In the genomic region with DNA sequence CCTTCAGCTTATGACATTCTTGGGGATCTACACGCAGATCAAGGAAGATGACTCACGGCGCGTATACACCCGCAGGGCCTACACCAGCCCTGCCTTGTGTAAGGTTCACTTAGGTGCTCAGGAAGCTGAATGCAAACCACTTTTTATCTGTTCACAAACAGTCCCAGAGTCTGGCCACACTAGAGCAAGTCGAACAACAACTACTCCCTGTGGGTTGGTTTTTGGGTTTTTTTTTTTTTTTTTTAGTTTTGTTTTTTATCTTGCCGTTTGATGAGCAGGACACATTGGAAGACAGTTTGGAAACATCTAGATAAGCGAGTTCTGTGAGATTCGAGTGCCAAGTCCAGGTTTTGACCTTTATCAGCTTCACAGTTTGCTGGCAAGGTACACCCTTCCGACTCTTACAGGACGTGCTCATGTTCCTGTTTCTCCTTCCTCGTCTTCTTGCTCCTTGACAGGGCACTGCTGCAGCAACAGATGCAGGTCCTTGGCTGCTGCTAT, we compare ENCODE assay signal across 10 mouse cellular contexts. TPM values are rescaled to one million over a fixed set of nuclear protein-coding genes. Genes with fewer than 3 reads are reported as not detected.
DNase-seq lines count a peak whose midpoint lies in the region; ATAC-seq lines count a peak whose summit lies in the region.
"Had no signal": no experiment of that assay in that cellular context is flagged by ENCODE, and none has a peak within 500 bp of the region (broad histone marks: within the 10 kb centered on the region; RNA-seq: fewer than 3 reads in every experiment).

No protein-coding gene starts in this region.

- no peaks in the 10 kb centered on the region for H3K27me3 ChIP-seq in heart, embryonic 15.5 days
- no peaks in the 10 kb centered on the region for H3K27me3 ChIP-seq in liver, embryonic 15.5 days

- H3K27ac ChIP-seq in heart, embryonic 15.5 days = peak overlapping the region; percentile 33; the same call in 1 of the 2 replicates
- H3K27ac ChIP-seq in liver, embryonic 15.5 days (replicated peaks) = no peak overlapping the region

- H3K4me3 ChIP-seq in heart, embryonic 15.5 days = no peak overlapping the region
- H3K4me3 ChIP-seq in liver, embryonic 15.5 days (replicated peaks) = no peak overlapping the region

- H3K4me2 ChIP-seq in heart, embryonic 15.5 days = no peak overlapping the region
- H3K4me2 ChIP-seq in liver, embryonic 15.5 days = peak overlapping the region; percentile 23; the same call in 1 of the 2 replicates

- ATAC-seq in heart, embryonic 15.5 days (replicated peaks; ENCODE audit: insufficient number of reproducible peaks, insufficient read depth, low FRiP score, low read depth) = no peak; the same call in 1 of the 2 replicates
- ATAC-seq in common myeloid progenitor, adult 5-6 weeks (replicated peaks; ENCODE audit: low read depth, poor library complexity, severe bottlenecking) = peak; percentile 84
- peak; percentile 57 for ATAC-seq in liver, embryonic 15.5 days (ENCODE audit: insufficient read depth)
- ATAC-seq: lung, postnatal 0 days had no signal

- H3K36me3 ChIP-seq in heart, embryonic 15.5 days = no peaks in the 10 kb centered on the region
- no peaks in the 10 kb centered on the region for H3K36me3 ChIP-seq in liver, embryonic 15.5 days (replicated peaks)

- WGBS in heart, embryonic 15.5 days = 62% methylated on average over 12 of the region's 12 CpGs
- WGBS in liver, embryonic 15.5 days (ENCODE audit: insufficient replicate concordance) = 12% methylated on average over 12 of the region's 12 CpGs

- no peaks in the 10 kb centered on the region for H3K4me1 ChIP-seq in heart, embryonic 15.5 days (replicated peaks)
- no peaks in the 10 kb centered on the region; the same call in 1 of the 2 replicates for H3K4me1 ChIP-seq in liver, embryonic 15.5 days (replicated peaks)

- no peaks in the 10 kb centered on the region for H3K9me3 ChIP-seq in heart, embryonic 15.5 days (replicated peaks)
- no peaks in the 10 kb centered on the region for H3K9me3 ChIP-seq in liver, embryonic 15.5 days (replicated peaks)

- no peak for DNase-seq in heart, adult 9 months (ENCODE audit: low spot score in 2 of 2)
- DNase-seq in thymus, postnatal 0 days (ENCODE audit: low spot score) = peak; percentile 62
- no peak for DNase-seq in right cerebral cortex, postnatal 4 days
- no peak for DNase-seq in cerebellum, postnatal 4 days (ENCODE audit: low spot score in 2 of 2)
- no peak for DNase-seq in testis, postnatal 10 days (ENCODE audit: low spot score)
- DNase-seq: layer of hippocampus, adult 9-11 months had no signal

- no peak overlapping the region for H3K9ac ChIP-seq in heart, embryonic 15.5 days
- H3K9ac ChIP-seq in liver, embryonic 15.5 days = no peak overlapping the region

RNA-seq across cellular contexts. Expression of gene Dpp4, which starts 21.0 kb away (rescaled TPM):
- 12.8 and 19.5 TPM in 2 replicates for polyA plus RNA-seq in heart, embryonic 15.5 days (2015; fragmentation: Nextera tagmentation; extraction: Ambion mirVana)
- 28.5 and 39.8 TPM in 2 replicates for total RNA-seq in common myeloid progenitor, adult 5-6 weeks (2017)
- 4.5 and 6.5 TPM in 2 replicates for polyA plus RNA-seq in liver, embryonic 15.5 days (2015; fragmentation: Nextera tagmentation; extraction: Ambion mirVana)
- 58.4 and 69.5 TPM in 2 replicates for polyA plus RNA-seq in thymus, postnatal 0 days (2015; fragmentation: Nextera tagmentation; extraction: Ambion mirVana)
